Mouse (Mus musculus) activated CD4-positive, CD25-positive, alpha-beta regulatory T cell (primary cell): ENCODE measurements around the gene Nkd1. TPM values are rescaled to one million over a fixed set of nuclear protein-coding genes. Genes with fewer than 3 reads are reported as not detected.

Experiments
- polyA plus RNA-seq, 2 experiments: library from polyadenylated mRNA; unstranded; fragments of 100-300 nt; shearing (Covaris generic); gene quantifications; one replicate each; pipeline ENCODE4 v1.2.1; 2017

The Nkd1 gene
- under 1 TPM in 1 of 2 experiments, not detected in 1; 0.27 TPM for polyA plus RNA-seq

DNA sequence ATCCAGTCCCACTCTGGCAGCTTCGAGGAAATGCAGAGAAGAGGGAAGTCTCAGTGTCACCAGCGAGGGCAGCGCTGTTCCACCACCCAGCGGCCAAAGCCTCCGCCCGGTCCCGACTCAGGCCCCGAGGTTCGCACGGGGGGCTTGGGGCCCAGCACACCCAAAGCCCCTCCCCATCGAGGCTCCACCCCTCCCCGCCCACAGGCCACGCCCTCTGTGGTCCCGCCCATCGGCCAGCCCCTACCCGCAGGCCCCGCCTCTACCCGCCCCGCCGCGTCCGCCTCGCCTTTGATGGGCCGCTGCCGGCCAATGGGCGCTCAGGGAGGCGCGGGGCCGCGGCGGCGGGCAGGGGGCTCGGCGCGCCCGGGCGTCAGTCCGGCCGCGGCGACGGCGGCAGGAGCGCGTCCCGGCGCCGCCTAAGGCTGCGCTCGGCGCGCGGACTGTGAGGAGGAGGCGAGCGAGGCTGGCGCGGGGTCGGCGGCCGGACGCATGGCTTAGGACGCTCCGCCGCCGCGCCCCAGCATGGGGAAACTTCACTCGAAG is at the start of gene Nkd1:
Gene Nkd1 (plus strand): TSS at position 370 of the 543 bp plus-strand sequence.

DNA sequence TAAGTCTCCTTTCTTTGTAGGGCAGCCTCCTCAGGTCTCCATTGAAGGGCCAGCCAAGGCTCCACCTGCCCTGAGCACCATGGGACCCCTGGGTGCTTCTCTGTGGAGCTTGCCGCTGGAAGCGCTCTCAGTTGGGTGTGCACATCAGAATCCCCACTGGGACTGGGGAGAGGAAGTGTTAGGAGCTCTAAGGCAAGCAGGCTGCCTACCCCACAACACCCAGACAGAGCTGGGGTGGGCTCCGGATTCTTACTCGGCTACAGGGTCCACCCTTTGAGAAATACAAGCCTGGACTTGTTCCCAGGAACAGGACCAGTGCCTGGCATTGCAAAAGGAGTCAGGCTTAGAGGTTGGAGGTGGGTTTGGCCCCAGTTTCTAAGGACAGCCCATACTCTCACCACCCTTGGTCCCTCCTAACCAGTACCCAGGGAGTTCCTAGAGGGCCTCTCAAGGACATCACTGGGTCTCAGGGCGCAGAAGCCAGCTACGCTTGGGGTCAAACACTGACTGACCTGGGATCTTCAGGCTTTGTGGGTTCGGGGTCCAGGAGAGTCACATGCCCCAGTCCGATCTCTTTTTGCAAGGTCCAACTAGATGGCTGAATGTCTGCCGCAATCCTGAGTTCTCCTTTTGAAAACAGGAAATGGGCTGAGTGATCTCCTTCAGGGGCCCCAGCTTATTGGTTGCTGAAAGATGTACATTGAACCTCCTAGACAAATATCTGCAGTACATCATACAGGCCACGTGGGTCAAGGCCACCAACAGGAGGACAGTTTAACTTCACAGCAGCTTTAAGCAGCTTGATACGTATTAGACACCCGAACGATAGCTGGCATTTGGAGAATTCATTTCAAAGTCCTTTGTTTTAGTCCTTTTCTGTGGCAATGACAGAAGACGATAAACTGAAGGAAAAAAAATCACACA is 114.6 kb downstream of the Nkd1 start, which contains the start of gene Snx20:
Gene Snx20 (minus strand): TSS at position 655 of the 924 bp plus-strand sequence.

Other genes starting within 250 kb of the Nkd1 start
- gene Adcy7, start 249.0 kb upstream of the Nkd1 start, polyA plus RNA-seq: 100 to 1,000 TPM in 1 of 2 experiments, 10 to 100 TPM in 1; 69.1 to 154 TPM
- 10 to 100 TPM; 66.7 to 72.2 TPM for gene Brd7, start 159.2 kb upstream of the Nkd1 start, polyA plus RNA-seq
- gene Snx20, start 114.8 kb downstream of the Nkd1 start, polyA plus RNA-seq: 100 to 1,000 TPM; 106 to 164 TPM
- gene Nod2, start 126.0 kb downstream of the Nkd1 start, polyA plus RNA-seq: under 1 TPM; 0.36 to 0.69 TPM
- 100 to 1,000 TPM in 1 of 2 experiments, 10 to 100 TPM in 1; 89.8 to 137 TPM for gene Cyld, start 175.7 kb downstream of the Nkd1 start, polyA plus RNA-seq